Mouse (Mus musculus) activated CD4-positive, CD25-positive, alpha-beta regulatory T cell, adult 4 months (primary cell): ENCODE data around the gene Olfr248. TPM values are rescaled to one million over a fixed set of nuclear protein-coding genes. Genes with fewer than 3 reads are reported as not detected.
"Not testable (repeated sequence)": the region's sequence is repeated elsewhere in the genome, so short reads cannot be mapped to it uniquely, and the experiment has no call there.

Experiments
- ATAC-seq: one replicate; pipeline ENCODE4 v1.8.0; 2017
- polyA plus RNA-seq, 2 experiments: library from polyadenylated mRNA; unstranded; fragments of 100-300 nt; shearing (Covaris generic); gene quantifications; one replicate each; pipeline ENCODE4 v1.2.1; 2017

Gene Olfr248
- not detected for polyA plus RNA-seq

DNA sequence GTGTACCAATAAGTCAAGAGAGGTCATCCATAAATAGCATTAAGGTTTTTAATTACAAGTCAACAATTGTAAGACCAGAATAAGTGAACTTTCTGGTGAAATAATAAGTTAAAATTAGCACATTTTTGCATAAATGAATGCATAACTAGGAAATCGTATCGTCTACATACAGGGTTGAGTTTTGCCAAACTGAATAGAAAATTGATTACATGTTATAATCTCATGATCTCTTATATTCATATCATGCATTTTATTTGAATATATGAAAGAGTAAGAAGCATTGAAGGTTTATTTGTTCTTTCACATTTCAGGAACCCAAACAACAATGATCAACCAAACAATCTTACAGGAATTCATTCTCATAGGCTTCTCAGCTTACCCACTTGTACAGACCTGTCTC is at the start of gene Olfr248:
Gene Olfr248 (plus strand): TSS at position 301 of the 400 bp plus-strand sequence.
- ATAC-seq, result no peak

DNA sequence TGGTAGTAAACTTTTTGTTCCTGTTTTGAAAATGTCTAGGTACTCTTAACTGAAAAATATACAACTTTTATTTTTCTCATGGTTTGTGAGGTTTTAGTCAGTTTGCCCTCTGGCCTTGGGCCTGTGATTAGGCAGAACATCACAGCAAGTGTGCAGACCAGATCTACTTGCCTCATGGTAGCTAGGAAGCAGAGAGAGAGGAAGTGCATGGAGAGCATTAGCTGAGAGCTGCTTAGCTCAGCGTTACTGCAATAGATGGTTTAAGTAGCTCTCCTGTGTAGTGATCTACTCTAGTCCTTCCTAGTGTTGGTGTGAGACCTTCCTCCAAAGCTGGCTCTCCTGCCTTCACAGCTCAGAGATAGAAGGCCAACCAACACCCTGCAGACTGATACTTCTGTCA is 37.2 kb upstream of the Olfr248 start:
- ATAC-seq, result not testable (repeated sequence)

DNA sequence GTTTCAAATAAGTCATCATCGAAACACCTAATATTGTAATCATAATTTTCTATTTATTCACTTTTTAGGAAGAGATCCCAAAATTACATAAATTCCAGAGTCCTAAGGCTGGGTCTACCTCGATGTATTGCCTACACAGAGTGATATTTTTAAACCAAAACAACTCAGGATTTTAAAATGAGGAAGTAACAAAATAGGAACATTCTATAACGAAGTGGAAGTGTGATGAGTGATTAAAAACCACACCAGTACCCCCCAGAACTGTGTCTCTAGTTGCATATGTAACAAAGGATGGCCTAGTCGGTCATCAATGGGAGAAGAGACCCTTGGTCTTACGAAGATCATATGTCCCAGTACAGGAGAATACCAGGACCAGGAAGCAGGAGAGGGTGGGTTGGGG is 36.2 kb upstream of the Olfr248 start:
- ATAC-seq, result no peak

DNA sequence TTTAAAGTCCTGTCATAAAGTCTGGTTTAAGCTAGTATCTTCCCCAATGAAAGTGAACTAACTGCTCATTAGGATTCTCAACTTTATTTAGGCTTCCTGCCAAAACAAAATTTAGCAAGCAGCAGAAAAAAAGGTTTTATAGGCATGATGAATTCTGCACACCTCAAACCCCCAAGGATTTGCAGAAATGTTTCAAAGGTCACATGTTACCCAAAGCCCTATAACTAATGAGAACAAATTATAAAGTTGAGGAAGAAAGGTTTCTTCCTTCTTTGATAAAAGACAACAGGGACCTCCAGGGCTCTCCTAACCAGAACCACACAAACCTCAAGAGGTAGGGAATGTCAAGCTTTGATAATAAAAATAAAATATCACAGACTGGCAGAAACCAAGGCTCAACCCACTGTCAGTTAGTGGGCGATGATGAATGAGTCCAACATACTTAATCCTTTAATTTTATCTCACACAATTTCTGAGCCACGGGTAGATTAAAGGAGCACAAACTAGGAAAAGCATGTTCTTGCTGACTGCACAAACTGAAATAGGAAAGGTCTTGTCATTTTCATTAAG is 25.9 kb upstream of the Olfr248 start, which contains the start of gene Olfr417:
Gene Olfr417 (plus strand): TSS at position 241 of the 570 bp plus-strand sequence.
- no peak for ATAC-seq

DNA sequence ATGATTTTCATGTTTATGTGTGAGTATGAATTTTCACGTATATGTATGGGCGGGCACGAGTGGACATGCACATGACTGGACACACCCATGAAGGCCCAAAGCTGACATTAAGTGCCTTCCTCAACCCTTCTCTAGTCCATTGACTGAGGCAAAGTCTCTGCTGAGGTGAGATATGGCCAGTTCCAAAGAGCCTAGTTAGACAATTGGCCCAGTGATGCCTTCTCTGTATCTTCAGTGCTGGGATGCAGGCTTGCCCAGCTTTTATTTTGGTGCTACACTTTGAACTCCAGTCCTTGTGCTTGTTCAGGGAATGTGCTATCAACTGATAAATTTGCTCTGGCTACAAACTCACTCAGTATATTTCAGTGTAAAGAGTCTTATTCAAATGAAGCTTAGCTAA is 17.0 kb upstream of the Olfr248 start:
- no peak for ATAC-seq

DNA sequence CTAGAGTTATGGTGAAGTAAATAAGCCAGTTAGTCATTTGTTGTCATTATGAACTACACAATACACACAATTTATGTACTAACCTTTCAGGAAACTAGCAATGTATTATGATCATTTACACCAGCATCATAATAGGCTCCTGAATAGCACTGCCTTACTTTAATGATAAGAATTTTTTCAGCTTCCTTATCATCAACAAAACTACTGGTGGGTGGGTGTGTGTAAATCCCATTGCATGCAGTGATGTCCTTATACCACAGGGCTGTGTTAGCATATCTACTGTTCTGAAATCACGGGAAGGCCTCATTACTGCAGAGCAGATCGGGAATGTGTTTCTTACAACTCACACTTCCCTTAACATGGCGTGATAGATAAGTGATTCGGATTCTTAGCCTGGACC is 32.1 kb downstream of the Olfr248 start:
- no peak for ATAC-seq

DNA sequence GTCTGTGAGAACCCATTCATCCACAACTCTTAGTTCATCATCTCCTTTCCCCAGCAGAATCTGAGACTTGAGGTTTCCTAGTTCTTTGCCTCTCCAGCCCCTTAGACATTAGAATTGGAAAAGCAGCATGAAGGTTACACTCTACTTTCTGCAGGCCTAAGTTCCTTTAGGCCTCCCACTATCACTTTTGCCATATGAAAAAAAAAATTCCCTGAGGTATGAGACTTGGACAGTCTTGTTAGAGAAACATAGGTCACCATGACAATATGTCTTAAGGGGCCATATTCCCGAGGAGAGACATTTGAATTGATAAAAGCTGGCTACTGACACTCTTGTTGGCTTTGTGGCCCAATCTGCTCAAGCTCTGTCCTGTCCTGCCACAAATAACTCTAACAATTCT is 32.9 kb downstream of the Olfr248 start, which contains the start of gene Olfr414:
Gene Olfr414 (plus strand): TSS at position 301 of the 400 bp plus-strand sequence.
- no peak for ATAC-seq

DNA sequence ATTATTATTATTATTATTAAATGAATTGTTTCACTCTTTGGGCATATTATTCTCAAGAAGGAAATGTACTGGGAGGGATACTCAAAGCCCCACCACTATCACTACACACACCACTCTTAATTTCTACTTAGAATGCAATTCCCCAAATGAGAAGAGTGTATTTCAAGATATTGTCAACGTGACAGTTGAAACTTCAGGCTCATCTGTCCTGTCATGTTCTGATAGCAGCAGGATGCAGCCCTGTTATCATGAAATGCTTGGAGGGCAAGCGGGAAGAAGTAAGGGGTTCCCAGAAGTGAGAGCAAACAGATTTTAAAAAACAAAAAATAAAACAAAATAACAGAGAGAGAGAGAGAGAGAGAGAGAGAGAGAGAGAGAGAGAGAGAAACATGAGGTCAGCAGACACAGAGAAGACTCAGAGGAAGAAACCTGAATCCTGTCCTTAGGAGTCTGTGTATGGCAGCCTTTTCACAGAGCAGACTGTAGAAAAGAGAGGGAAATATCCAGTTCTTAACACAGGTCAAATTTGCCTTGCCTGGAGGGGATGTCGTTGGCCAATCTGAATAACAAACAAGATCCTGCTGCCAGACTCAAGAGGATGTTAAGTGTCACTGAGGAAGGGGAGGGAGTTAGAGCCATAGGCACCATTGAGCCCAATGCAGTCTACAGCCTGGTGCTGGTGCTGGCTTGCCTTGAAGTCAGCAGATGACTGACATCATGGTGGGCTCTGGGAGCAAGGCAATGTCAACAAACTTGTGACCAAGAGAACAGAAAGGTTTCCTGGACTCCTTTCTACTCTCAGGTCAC is 35.5 kb downstream of the Olfr248 start:
- no peak for ATAC-seq

DNA sequence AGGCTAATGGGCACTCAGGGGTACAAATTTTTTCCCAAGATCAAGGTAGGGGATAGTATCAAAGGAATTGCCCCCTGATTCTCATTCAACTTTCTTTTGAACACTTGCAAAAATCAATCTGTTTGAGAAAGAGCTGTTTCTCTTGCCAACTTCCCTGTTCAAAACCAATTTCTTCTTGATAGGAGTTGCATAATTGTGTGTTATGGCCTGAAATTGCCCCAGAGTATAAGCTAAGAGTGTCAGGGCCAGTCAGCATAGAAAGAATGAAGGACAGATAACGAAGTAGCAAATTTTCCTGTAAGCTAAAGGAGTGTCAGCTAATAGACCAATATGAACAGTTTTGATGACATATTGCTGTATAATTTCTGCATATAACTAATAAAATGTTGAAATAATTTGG is 36.6 kb downstream of the Olfr248 start:
- no peak for ATAC-seq

DNA sequence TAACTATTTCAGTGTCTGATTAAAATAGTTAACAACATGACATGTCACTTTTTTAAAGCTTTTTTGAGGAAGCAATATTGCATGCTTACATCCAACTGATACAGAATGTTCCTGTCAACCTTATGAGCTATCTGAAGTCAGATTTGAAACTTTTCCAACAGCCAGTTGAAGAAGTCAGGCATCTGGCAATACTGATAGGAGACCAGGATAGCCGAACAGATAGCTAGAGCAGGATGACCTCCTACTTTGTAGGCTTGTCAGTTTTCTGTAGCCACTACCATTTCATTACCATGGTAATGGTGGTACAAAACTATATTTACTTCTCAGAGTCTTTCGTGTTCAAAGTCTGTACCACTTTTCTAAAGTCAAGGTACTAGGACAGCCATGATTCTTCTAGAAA is 37.6 kb downstream of the Olfr248 start:
- ATAC-seq, result no peak

DNA sequence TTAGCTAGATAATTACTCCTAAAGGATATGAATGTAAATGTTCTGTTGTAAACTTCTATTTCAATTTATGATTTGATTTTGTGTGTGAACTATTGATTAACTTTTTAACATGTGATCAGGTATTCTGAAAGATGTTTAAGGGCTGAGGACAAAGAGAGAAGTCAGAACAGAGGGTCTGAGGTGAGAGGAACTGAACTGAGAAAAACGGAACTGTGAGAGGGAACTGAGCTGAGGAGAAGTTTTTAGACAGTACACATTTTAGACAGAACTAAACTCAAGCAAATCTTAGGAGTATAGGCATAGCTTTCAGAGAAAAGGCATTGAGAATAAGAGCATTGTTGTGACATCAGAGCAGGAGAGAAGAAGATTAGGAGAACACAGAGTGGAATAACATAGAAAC is 43.3 kb downstream of the Olfr248 start:
- no peak for ATAC-seq

Other genes with a start within 250 kb of the Olfr248 start
- gene Olfr420, start 235.4 kb upstream of the Olfr248 start, polyA plus RNA-seq, result not detected
- under 1 TPM in 1 of 2 experiments, not detected in 1; 0.19 TPM for gene Spta1, start 218.3 kb upstream of the Olfr248 start, polyA plus RNA-seq
- not detected for gene Olfr419, start 139.0 kb upstream of the Olfr248 start, polyA plus RNA-seq
- gene Mptx1, start 60.5 kb upstream of the Olfr248 start, polyA plus RNA-seq, result not detected
- gene Olfr417, start 25.9 kb upstream of the Olfr248 start, polyA plus RNA-seq, result not detected
- gene Olfr414, start 33.0 kb downstream of the Olfr248 start, polyA plus RNA-seq, result not detected
- under 1 TPM in 1 of 2 experiments, not detected in 1; 0.13 TPM for gene Olfr220, start 51.0 kb downstream of the Olfr248 start, polyA plus RNA-seq
- gene Fmn2, start 110.8 kb downstream of the Olfr248 start, polyA plus RNA-seq, result not detected